Mouse (Mus musculus): ENCODE measurements at regions not wholly inside any gene's neighbourhood (a gene's known extent, or its start where the extent isn't known, plus 50 kb on each side); places are given as distances from the start of the nearest gene placed in this dataset.
A peak's percentile ranks its signal among the peaks of the same experiment; 100 is the strongest.

DNA sequence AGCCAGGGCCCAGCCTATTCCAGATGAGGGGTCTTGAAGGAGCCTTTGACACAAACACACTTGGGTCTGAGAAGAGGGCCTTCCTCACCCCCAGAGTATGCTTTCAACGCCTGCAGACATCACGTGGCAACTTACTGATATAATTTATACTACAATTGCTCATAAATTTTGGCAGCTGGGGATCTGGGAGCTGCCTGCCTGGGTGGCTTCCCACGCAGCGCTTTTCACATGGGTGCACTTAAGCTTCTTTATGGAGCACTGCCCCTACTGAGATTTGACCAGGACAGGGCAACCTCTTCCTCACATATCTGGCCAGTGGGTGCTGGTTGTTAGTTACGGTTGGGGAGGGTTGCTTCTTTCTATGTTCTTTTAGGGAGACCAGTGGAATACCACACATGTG is 61.6 kb downstream of the Spesp1 start:
- 32% methylated on average over 5 of the region's 5 CpGs for WGBS
- DNase-seq (ENCODE audit: low read depth, low spot score), result no peak

DNA sequence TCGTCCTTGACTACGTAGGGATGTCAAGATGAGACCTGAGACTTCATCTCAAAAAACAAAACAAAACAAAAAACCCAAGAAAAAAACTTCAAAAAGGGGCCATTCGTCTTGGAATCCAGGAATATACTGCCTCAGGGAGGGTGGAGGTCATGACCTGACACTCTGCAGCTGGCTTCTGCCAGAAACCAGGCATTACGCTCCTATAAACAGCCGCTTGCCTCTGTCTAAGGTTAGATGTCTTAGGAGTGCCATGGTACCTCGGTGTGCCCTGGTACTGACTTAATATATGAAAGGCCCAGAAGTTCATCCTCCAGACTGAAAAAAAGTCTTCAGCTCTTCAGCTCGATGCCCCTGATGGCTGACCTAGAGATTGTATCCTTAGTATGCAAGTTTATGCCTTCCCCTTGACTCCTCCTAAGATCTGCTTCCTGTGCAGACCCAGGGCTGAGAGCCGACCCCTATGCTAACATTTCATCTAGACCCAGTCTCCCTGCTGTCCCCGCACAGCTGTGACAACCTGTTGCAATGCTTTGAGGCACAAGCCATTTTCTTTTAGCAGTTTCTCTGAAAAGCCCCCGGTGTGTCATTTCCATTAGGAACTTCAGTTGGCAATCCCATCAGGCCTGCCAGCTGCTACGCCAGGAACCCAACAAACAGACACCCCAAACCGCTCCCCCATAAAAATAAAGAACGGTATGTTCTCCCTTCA is 66.7 kb downstream of the Spesp1 start:
- no peak for DNase-seq (ENCODE audit: low read depth, low spot score)
- WGBS, result 75% methylated on average over 13 of the region's 13 CpGs

GRCm38 (mm10) chr9:62214546-62214945 is 67.5 kb downstream of the Spesp1 start:
- no peak for DNase-seq (ENCODE audit: low read depth, low spot score)
- 60% methylated on average over 4 of the region's 4 CpGs for WGBS

GRCm38 (mm10) chr9:62212615-62213014 is 69.4 kb downstream of the Spesp1 start:
- WGBS, result 59% methylated on average over 6 of the region's 6 CpGs
- no peak for DNase-seq (ENCODE audit: low read depth, low spot score)

DNA sequence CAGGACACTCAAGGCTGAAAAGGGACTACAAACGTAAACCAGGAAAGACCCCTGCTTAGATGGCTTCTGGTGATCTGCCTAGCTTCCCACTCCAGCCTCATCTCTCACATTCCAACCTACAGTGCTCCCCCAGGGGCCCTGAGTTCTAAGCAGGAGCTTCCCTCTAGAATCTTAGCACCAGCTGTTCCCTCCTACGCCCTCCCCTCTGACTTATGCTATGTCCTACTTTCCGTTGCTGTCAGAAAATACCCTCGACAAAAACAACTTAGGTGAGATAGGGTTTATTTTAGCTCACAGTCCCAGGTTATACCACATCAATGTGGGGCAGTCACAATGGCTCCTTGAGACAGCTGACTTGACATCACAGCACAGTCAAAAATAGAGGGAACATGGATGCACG is 71.2 kb downstream of the Spesp1 start:
- 94% methylated on average over 5 of the region's 5 CpGs for WGBS
- DNase-seq (ENCODE audit: low read depth, low spot score), result no peak

GRCm38 (mm10) chr9:62208436-62208835 is 73.6 kb downstream of the Spesp1 start:
- WGBS, result 72% methylated on average over 5 of the region's 5 CpGs
- DNase-seq (ENCODE audit: low read depth, low spot score), result no peak

- no peak for DNase-seq (ENCODE audit: low read depth, low spot score)
- WGBS, result 60% methylated on average over 4 of the region's 4 CpGs
Observed at GRCm38 (mm10) chr9:62205264-62205663, 76.7 kb downstream of the Spesp1 start.

DNA sequence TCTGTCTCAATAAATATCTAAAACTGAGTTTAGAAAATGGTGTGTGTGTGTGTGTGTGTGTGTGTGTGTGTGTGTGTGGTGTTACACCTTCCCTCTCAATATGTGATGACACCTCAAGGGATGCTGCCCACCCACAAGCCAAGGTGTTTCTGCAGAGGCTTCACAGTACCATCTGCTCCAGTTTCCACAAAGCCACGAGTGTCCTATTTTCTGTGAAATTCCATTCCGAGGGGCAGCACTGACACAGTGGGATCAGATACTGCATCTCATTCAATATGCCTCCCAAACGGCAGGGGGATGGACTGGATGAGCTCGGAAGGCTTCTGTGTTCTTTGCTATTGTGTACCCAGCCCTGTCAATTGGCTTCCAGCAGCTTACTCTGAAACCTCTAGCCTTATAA is 78.5 kb downstream of the Spesp1 start:
- WGBS, result 66% methylated on average over 4 of the region's 4 CpGs
- no peak for DNase-seq (ENCODE audit: low read depth, low spot score)

DNA sequence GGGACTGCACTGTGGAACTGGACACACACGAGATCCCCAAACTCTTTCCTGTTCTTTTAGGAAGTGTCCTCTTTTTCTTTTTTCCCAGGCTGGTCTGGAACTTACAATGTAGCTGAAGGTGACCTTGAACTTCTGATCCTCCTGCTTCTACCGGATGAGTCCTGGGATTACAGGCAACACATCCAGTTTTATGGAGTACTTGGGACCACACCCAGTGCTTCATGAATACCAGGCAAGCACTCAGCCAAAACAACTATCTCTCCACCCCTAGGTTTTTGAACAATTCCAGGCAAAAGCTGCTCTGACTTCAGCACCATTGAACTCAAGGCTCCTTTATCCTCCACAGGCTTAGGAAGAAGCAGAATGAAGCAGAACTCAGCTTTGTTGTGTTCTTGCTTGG is 79.7 kb downstream of the Spesp1 start:
- 55% methylated on average over 2 of the region's 2 CpGs for WGBS

GRCm38 (mm10) chr9:62197486-62197885 is 75.0 kb upstream of the Glce start:
- DNase-seq (ENCODE audit: low read depth, low spot score), result no peak
- WGBS, result 92% methylated on average over 2 of the region's 2 CpGs

More for the DNA sequence above, 79.7 kb downstream of the Spesp1 start:
- DNase-seq (ENCODE audit: low read depth, low spot score), result no peak

DNA sequence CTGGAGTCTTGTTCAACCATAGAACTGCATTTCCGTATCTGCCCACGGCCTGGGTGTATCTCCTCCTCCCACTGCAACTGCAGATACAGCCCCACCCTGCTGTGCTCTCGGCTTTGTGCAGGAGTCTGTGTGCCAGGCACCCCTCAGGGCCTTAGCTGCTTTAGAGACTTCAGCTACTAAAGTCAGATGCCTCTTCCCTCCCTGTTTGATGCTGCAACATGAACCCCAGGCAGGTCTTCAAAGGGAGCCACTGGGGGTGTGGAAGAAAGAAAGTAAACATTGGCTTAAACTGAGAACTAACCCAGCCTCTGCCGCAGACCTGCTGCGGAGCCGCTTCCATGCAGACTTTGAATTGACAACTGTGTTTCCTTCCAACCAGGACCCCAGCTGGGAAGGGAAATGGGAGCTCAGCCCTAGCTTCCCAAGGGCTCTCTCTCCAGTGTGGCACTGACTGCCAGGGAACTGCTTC is 70.0 kb upstream of the Glce start:
- peak; percentile 18 for DNase-seq (ENCODE audit: low read depth, low spot score)
- 9% methylated on average over 6 of the region's 6 CpGs for WGBS

- DNase-seq (ENCODE audit: low read depth, low spot score), result no peak
- 70% methylated on average over 6 of the region's 6 CpGs for WGBS
Observed at GRCm38 (mm10) chr9:62190474-62190873, 68.0 kb upstream of the Glce start.

GRCm38 (mm10) chr9:62188835-62189234 is 66.4 kb upstream of the Glce start:
- no peak for DNase-seq (ENCODE audit: low read depth, low spot score)
- WGBS, result 65% methylated on average over 6 of the region's 6 CpGs

DNA sequence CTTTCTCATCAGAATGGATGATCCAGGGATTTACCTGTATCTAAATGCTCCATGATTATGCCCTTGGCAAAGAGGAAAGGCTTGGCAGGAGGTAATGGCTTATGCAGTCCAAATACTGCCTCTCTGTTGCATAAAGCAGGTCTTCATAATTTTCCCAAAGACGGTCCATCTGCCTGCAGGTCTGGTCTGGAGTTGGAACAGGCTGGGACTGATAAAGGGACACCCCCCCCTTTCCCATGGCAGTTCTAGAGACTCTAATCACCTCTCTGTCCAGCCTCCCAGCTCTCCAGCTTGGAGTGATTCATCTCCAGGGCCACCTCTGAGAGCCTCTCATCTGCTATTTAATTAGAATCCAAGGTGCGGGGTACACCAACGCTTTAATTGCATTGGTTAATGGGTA is 65.9 kb upstream of the Glce start:
- no peak for DNase-seq (ENCODE audit: low read depth, low spot score)
- WGBS, result 86% methylated on average over 3 of the region's 3 CpGs

DNA sequence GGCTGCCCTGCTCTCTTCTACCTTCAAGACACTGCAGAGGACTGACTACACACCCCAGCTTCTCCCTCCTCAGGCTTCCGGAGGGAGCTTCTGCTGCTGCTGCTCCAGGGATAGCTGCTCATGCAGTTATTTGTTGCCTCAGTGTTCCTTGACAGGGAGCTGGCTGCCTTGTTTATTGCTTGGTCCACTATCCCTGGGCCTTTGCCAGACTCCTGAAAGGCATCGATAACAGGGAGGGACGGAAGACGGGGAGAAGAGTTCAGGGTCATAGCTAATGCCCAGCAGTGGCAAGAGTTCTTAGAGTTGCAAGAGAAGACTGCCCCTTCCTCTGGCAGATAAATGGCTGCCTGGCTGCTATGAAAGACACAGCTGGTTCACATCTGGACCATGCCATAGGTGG is 64.4 kb upstream of the Glce start:
- 39% methylated on average over 4 of the region's 4 CpGs for WGBS
- no peak for DNase-seq (ENCODE audit: low read depth, low spot score)

GRCm38 (mm10) chr9:62185516-62186280 is 63.2 kb upstream of the Glce start:
- no peak for DNase-seq (ENCODE audit: low read depth, low spot score)
- 69% methylated on average over 7 of the region's 7 CpGs for WGBS

- WGBS, result 71% methylated on average over 9 of the region's 9 CpGs
- no peak for DNase-seq (ENCODE audit: low read depth, low spot score)
Observed at GRCm38 (mm10) chr9:62181182-62181830, 58.9 kb upstream of the Glce start.

GRCm38 (mm10) chr9:62180456-62181181 is 58.2 kb upstream of the Glce start:
- 43% methylated on average over 11 of the region's 11 CpGs for WGBS
- DNase-seq (ENCODE audit: low read depth, low spot score), result peak; percentile 31

DNA sequence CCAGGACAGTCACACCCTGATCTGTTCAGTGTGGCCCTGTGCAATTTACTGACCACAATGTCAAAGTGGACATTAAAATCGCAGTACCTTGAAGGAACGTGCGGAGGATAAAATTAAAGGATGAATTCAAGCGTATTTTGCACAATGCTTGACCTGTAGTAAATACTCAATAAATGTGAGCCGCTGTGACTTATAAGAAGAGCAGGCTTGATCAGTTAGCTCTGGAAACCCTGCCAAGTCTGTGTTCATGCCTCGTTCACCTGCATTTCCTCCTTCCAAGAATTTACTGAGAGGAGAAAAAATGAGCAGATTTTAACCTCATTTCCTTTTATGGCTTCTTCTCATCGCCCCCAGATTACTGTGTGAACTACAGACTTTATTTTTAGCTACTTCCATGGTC is 52.2 kb upstream of the Glce start:
- WGBS, result 41% methylated on average over 7 of the region's 7 CpGs
- DNase-seq (ENCODE audit: low read depth, low spot score), result no peak
